Mouse (Mus musculus) common myeloid progenitor, adult 5-6 weeks (primary cell): Measurements from ENCODE around the gene Glp2r. TPM values are rescaled to one million over a fixed set of nuclear protein-coding genes. Genes with fewer than 3 reads are reported as not detected.

Source experiments
- ATAC-seq: replicated peaks from 2 replicates; pipeline ENCODE4 v1.8.0; 2016; ENCODE audit warnings: low read depth, mild to moderate bottlenecking, moderate TSS enrichment, inconsistent platforms; ENCODE audit not compliant: poor library complexity, severe bottlenecking
- total RNA-seq: library from RNA; stranded (forward); fragments of 200-1000, 187-1606 nt; gene quantifications from 2 replicates; pipeline ENCODE4 v1.2.3, GENCODE M21; 2017

Gene Glp2r
- total RNA-seq, result not detected in 2 replicates

GRCm38 (mm10) chr11:67771053-67771452, at the start of gene Glp2r:
Glp2r (minus strand) TSS chr11:67771153.
- ATAC-seq, result no peak

GRCm38 (mm10) chr11:67820221-67820620, 49.3 kb upstream of the Glp2r start:
- peak; percentile 83 for ATAC-seq

DNA sequence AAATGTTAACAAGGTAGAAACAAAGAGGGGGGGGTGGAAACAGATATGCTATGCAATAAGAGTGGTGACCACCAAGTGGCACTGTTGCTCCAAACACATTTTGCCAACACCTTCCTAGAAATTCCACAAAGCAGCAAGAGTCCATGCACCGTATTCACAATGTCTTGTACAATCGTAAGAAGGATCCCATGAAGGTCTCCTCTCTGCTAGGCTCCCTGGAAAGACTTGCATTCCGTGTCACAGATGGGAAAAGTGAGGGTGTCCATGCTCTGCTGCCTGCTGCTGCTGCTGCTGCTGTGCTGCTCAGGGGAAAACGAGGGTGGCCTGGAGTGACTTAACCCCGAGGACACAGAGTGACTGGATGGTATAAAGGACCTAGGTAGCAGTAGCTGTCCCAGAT, 48.7 kb upstream of the Glp2r start:
- ATAC-seq, result peak; percentile 58; the same call in 1 of the 2 replicates

GRCm38 (mm10) chr11:67811535-67811934, 40.6 kb upstream of the Glp2r start:
- ATAC-seq, result no peak

DNA sequence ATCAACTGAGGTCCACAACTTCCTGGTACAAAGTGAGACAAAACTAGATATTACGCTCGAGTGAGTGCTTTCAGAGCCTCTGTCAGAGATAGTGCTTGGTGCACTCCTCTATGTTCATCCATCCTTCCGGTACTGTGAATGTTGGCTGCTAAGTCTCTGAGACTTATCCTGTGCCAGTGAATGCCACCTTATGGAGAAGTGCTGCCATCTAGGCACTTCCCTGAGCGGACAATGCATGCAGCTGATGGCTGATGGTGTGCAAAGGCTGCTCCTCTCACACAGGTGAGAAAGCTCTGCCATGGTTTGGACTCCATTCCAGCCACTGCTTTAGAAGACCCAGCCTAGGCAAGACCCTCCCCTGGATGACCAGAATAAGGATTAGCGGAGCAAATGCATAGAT, 37.1 kb upstream of the Glp2r start:
- ATAC-seq, result no peak

DNA sequence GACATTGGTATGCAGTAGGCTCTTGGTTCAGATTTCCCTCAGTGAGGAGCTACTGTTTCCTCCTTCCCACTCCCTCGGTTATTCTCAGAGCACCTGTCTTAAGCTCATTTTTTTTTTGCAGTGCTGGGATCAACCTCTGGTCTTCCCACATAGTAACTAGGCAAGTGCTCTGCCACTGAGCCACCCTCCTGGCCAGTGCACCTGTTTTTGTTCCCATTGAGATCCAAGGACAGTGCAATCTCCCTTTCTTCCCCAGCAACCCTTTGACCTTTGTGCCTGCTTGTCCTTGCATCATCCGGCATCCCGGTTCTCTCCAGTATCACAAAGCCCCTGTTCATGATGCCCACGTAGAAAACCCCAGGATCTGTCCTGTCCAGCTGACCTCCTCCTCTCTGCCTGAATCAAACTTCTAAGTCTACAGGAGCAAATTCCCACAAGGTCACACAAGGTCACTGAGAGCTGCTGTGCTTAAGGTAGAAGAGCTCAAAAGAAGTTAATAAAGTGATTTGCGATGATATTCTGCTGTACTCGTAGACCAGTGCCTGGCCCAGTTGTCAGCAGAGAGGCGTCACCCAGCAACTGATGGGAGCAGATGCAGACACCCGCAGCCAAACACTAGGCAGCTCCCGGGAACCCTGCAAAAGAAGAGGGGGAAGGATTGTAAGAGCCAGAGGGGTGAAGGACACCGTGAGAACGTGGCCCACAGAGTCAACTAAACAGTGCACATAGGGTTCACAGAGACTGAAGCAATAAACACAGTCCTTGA, 36.1 kb upstream of the Glp2r start:
- ATAC-seq, result no peak

- no peak for ATAC-seq
These were observed 34.6 kb upstream of the Glp2r start for GRCm38 (mm10) chr11:67805538-67805937.

DNA sequence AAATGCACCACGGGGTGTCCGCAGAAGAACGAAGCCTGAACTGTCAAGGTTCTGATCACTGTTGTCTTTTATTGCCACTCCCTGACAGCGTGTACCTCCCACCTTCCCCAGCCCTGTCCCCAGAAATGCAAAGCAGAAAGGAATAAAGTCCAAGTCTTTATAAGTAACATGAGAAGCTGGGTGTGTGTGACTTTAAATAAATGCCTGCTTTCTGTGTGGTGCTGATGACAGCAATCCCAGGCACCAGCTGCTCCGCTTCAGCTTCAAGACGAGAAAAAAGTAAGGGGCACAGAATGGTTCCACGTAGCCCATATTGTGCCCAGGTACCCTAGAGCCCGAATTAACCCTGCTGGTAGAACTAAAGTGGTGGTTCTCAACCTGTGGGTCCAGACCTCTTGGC, 30.2 kb upstream of the Glp2r start:
- no peak for ATAC-seq

DNA sequence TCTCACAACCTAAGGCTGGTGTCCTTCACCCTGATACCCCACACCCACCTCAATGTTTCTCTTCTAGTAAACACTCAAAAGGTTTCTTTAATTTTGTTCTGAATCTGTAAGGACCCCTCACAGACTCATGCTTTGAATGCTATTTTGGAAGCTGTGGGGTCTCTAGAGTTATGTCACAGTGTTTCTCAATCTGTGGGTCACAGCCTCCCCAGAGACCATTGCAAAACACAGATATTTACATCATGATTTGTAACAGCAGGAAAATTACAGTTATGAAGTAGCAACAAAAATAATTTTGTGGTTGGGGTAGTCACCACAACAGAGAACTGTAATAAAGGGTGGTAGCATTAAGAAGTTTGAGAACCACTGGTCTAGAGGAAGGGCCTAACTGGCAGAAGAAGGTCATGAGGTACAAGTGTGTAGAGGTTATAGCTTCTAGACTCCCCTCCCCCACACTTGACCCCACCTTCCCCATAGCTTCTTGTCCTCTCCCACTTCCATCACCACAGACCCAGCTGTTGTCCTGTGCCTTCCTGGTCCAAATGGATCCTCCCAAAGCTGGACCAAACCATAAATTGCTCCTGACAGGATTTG, 29.3 kb upstream of the Glp2r start:
- peak; percentile 60 for ATAC-seq

DNA sequence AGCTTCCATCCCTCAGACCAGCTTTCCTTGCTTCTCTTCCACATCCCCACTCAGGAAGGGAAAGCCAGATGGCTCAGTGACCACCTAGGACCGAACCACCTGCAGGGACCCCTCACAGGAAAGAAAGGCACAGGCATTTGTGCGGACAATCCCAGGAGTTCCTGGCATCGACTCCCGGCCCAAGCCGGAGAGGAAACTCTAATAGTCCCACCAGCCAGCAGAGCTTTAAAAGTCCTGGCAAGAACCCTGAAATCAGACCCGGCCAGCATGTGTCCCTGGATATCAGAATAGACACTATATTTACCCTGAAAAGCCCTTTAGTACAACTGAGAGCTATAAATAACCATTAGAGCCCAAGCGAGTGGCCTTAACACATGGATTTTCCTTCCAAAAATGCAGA, 27.0 kb upstream of the Glp2r start, which contains the start of gene Dhrs7c:
Gene Dhrs7c (plus strand): TSS at position 257 of the 400 bp plus-strand sequence.
- ATAC-seq, result no peak

GRCm38 (mm10) chr11:67790182-67790581, 19.2 kb upstream of the Glp2r start:
- ATAC-seq, result 0 out of 2 replicates have a peak, but pooled peaks have one; percentile 50

- ATAC-seq, result no peak
These were observed 3.4 kb upstream of the Glp2r start, which contains the start of gene Gsg1l2 for GRCm38 (mm10) chr11:67774379-67774778. Gsg1l2 (plus strand) TSS chr11:67774608.

- ATAC-seq, result 0 out of 2 replicates have a peak, but pooled peaks have one; percentile 42
These were observed 1.6 kb upstream of the Glp2r start for GRCm38 (mm10) chr11:67772577-67772976.

- ATAC-seq, result no peak
These were observed 738 bp upstream of the Glp2r start for GRCm38 (mm10) chr11:67771691-67772090.

GRCm38 (mm10) chr11:67757373-67758167, 13.4 kb downstream of the Glp2r start:
- ATAC-seq, result no peak

DNA sequence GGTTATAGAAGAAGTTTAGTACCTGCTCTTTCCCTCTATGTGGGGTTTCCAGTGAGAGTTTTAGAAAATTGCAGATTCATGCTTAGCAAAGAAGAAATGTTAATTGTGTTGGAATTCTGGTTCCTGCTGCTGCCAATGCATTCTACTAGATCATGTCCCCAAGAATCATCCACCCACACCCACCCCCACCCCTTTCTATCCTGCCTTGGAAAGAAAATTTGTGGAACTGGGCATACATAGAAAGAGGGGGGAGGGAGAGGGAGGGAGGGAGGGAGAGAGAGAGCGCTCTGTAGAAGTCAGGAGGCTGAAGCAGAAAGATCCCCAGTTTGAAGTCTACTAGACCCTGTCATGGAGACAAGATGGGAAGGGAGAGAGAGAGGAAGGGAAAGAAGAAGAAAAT, 14.7 kb downstream of the Glp2r start:
- no peak for ATAC-seq

DNA sequence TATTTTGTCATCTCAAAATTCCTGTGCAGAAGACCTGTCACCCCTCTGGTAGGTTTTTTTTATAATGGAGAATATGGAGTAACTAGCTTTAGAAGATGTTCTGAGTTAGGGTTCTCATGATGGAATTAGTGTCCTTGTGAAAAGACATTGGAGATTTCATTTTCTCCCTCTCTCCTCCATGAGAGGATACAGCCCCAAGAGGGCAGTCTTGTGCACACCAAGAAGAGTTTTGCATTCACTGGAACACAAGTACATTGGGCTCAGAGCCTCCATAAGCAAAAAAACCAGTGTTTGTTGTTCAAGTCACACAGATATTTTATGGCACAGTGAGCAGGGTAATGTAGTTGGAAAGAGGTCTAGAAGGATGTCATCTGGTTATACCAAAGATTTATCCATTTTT, 29.4 kb downstream of the Glp2r start:
- no peak for ATAC-seq

GRCm38 (mm10) chr11:67738846-67739490, 32.0 kb downstream of the Glp2r start:
- ATAC-seq, result no peak

DNA sequence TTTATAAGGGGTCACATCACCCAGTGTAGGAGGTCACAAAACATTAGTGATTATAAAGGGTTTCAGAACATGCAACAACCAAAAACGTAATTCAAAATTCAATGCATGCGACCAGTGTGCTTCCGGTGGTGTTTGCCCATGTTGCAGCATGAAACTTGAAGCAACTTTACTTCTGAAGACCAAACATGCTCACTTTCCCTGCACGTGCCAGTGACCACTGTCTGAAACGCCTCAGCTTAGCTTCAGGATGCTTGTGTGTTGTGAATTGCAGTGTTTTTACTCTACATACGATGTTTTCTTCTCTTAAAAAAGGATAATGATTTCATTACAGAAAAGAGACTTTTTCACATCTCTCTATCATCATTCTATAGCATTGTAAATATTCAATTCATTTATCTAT, 32.6 kb downstream of the Glp2r start:
- no peak for ATAC-seq

DNA sequence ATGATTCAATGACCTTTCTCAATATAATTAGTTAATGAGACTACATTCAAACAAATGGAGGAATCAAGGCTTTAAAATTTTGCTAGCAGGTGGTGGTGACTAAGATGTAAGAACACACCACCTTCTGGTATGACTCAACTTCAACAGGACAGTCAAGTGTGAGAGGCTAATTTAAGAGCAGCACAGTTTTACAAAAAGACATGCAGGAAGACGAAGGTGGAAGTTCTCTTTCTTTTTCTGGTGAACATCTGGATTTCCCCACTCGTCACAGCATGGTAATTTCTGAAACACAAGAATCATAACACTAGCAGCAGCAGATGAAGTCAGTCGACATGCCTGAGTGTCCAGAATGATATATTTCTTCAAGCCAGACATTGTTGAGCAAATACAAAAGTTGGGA, 36.4 kb downstream of the Glp2r start:
- no peak for ATAC-seq
